8 mouse cellular contexts compared by ENCODE assay signal in genomic region chr10:58675533-58675932, GRCm38 (mm10). TPM values are rescaled to one million over a fixed set of nuclear protein-coding genes. Genes with fewer than 3 reads are reported as not detected.
A peak's percentile ranks its signal among the peaks of the same experiment; 100 is the strongest.
DNase-seq lines count a peak whose midpoint lies in the region.

Gene Edar, minus strand, starts transcription at chr10:58675654.

- intact Hi-C loops in left cerebral cortex, postnatal 10 days (cut with DNase I), result loop anchor here (10.0 kb wide), 1 partner anchor 111 kb away; no protein-coding TSS in a partner anchor

- H3K27me3 ChIP-seq in megakaryocyte, embryonic 14.5 days (replicated peaks), result peaks cover 17% of the 10 kb centered on the region

- DNase-seq in adrenal gland, adult (ENCODE audit: inconsistent age in 2 of 2, low spot score in 1 of 2), result peak; percentile 79 to 88
- peak; percentile 85 for DNase-seq in embryo, embryonic 10 days (ENCODE audit: low spot score)
- DNase-seq in gastrocnemius, postnatal 25 days, result peak; percentile 62
- DNase-seq in induced T-regulatory cell, adult 2 months (ENCODE audit: low read depth), result peak; percentile 54
- DNase-seq in left cerebral cortex, postnatal 10 days (ENCODE audit: extremely low spot score in 1 of 2, low spot score in 2 of 2), result peak; percentile 45 to 88
- peak; percentile 60 for DNase-seq in right cerebral cortex, postnatal 25 days
- peak; percentile 80 for DNase-seq in urinary bladder, postnatal 25 days (ENCODE audit: low spot score)

- H3K4me1 ChIP-seq in megakaryocyte, embryonic 14.5 days, result peaks cover 8% of the 10 kb centered on the region

- H3K36me3 ChIP-seq in megakaryocyte, embryonic 14.5 days (replicated peaks; ENCODE audit: low read length), result no peaks in the 10 kb centered on the region

- no peaks in the 10 kb centered on the region for H3K9me3 ChIP-seq in megakaryocyte, embryonic 14.5 days

- peak within 1 kb of the TSS; percentile 88 for H3K4me3 ChIP-seq in megakaryocyte, embryonic 14.5 days (replicated peaks)

RNA-seq across cellular contexts. Expression of gene Edar, which starts in this region (rescaled TPM):
- total RNA-seq in gastrocnemius, postnatal 25 days (2021), result under 1 TPM; 0.08 to 0.11 TPM
- total RNA-seq in left cerebral cortex, postnatal 10 days (2021), result under 1 TPM; 0.41 to 0.43 TPM
- not detected in 2 replicates for polyA plus RNA-seq in megakaryocyte, embryonic 14.5 days (2012; ENCODE audit: insufficient read depth, low replicate concordance)

Comparison
In these comparisons a context has a peak if more than half of its experiments do, and no peak if none do; other contexts are left out.
1. Peak in every context shown above with its lines: DNase-seq and H3K4me3 ChIP-seq.
2. Peak in DNase-seq in gastrocnemius, postnatal 25 days; RNA of the gene not detected or under 1 TPM.
3. Peak in DNase-seq in left cerebral cortex, postnatal 10 days; RNA of the gene not detected or under 1 TPM.